Mouse (Mus musculus) G1E (cell line): Measurements from ENCODE around the gene Rnf185.

Source experiments
- CTCF ChIP-seq: IDR thresholded peaks from 2 replicates; pipeline ENCODE4 v1.5.1; 2012; ENCODE audit warnings: low read depth, low read length, inconsistent platforms, mixed read lengths
- GATA1 ChIP-seq: IDR thresholded peaks from 2 replicates; pipeline ENCODE4 v1.6.1; 2012; ENCODE audit warnings: borderline replicate concordance, low read length, inconsistent platforms, mixed read lengths
- TAL1 ChIP-seq: conservative IDR thresholded peaks from 2 replicates; pipeline ENCODE4 v1.6.1; 2012; ENCODE audit warnings: low read depth, low read length, inconsistent platforms, mixed read lengths

GRCm38 (mm10) chr11:3396562-3396961 is 55.6 kb downstream of the Rnf185 start:
- TF ChIP-seq CTCF (no peak), GATA1 (no peak), TAL1 (no peak)
